Mouse (Mus musculus) olfactory bulb, adult 2 months (tissue): ENCODE data around the gene Pih1d1.

Source experiments
- CTCF ChIP-seq: fragments of 200-500 bp; IDR thresholded peaks from 2 replicates; pipeline ENCODE4 v1.5.1; 2012; ENCODE audit warnings: low read depth, mild to moderate bottlenecking, low read length, moderate library complexity; ENCODE audit not compliant: insufficient read depth
- POLR2A ChIP-seq: fragments of 200-500 bp; IDR thresholded peaks from 2 replicates; pipeline ENCODE4 v1.6.1; 2012; ENCODE audit warnings: mild to moderate bottlenecking, low read depth, low read length, moderate library complexity; ENCODE audit not compliant: insufficient read depth

- TF ChIP-seq POLR2A (no peak), CTCF (no peak)
Observed at GRCm38 (mm10) chr7:45175929-45176328, 21.8 kb downstream of the Pih1d1 start.
